Mouse (Mus musculus): ENCODE measurements around the gene Txnrd2. TPM values are rescaled to one million over a fixed set of nuclear protein-coding genes. Genes with fewer than 3 reads are reported as not detected.
A peak's percentile ranks its signal among the peaks of the same experiment; 100 is the strongest.

Gene Txnrd2
- polyA plus RNA-seq, 1 experiment from 2014 or later: 26.1 TPM

DNA sequence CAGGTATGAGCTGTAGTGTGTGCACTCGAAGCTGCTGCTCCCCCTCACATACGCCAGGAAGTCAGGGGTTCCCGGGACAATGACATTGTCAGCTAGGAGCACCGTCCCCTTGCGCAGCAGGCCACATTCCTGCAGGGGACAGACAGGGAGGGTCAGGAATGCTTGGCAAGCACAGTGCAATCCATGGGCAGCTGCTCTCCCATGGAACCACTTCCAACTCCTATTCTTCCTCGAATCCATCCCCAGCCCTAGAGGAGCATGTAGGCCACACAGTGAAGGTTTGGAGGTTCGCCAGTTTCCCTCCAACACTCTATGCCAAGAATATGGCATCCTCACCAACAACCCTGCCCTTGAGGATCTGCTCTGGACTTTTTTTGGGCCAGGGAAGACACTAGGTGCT, 18.3 kb upstream of the Txnrd2 start:
- Histone ChIP-seq H3K4me3 (replicated peaks) (no peak overlapping the region), H3K27me3 (no peaks in the 10 kb centered on the region), H3K27ac (no peak overlapping the region), H3K9ac (replicated peaks) (no peak overlapping the region), H3K36me3 (peaks cover 89% of the 10 kb centered on the region), H3K9me3 (no peaks in the 10 kb centered on the region), H3K4me2 (no peak overlapping the region), H3K4me1 (replicated peaks) (no peaks in the 10 kb centered on the region)
- 81% methylated on average over 7 of the region's 7 CpGs for WGBS
- ATAC-seq (ENCODE audit: insufficient number of reproducible peaks, insufficient read depth, low FRiP score, low TSS enrichment, low read depth): no peak

DNA sequence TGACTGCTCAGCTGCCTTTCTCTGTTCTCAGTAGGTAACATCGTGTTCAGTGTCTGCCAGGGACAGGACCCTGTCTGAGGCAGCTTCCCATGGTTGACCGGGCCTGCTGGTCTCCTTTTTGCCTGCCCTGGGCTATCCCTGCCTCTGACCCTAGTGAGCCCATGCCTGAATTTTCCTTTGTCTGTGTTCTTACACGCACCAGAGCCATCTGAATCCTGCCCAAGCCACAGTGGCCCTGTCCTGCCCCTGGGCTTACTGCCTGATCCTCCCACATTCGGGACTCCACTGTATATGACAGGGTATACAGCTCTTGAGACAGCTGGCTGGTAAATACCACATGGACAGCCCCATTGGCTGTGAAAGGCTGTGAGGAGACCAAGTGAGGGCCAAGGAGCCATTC, 16.4 kb upstream of the Txnrd2 start:
- ATAC-seq (ENCODE audit: insufficient number of reproducible peaks, insufficient read depth, low FRiP score, low TSS enrichment, low read depth): no peak
- H3K36me3 ChIP-seq: peaks cover 80% of the 10 kb centered on the region
- H3K9ac ChIP-seq (replicated peaks): no peak overlapping the region
- no peak overlapping the region for H3K4me3 ChIP-seq (replicated peaks)
- 79% methylated on average over 4 of the region's 4 CpGs for WGBS
- H3K9me3 ChIP-seq: no peaks in the 10 kb centered on the region
- 0 out of 2 replicates have a peak overlapping the region, but pooled peaks have one; percentile 1 for H3K27ac ChIP-seq
- H3K4me1 ChIP-seq (replicated peaks): no peaks in the 10 kb centered on the region
- H3K27me3 ChIP-seq: no peaks in the 10 kb centered on the region
- H3K4me2 ChIP-seq: no peak overlapping the region

DNA sequence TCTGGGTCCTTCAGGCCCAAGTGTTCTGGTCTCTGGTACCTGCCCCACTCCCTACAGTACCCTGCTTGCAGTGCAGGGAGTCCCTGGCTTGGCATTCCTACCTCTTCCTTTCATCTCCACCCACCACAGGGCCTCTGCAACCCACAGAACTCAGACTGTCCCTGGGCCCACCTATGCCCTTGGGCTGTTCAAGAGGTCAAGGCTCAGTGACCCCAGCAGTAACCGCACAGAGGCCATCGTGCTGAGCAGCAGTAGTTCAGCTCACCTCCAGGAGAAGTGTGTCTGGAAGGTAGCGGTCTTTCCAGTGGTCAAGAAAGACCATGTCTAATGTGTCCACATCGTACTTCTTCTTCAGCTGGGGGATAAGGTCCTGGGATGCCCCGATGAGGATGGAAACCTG, 15.8 kb upstream of the Txnrd2 start:
- Histone ChIP-seq H3K9ac (replicated peaks) (no peak overlapping the region), H3K4me2 (no peak overlapping the region), H3K36me3 (peaks cover 77% of the 10 kb centered on the region), H3K4me3 (replicated peaks) (no peak overlapping the region), H3K27ac (no peak overlapping the region), H3K27me3 (no peaks in the 10 kb centered on the region), H3K4me1 (replicated peaks) (no peaks in the 10 kb centered on the region), H3K9me3 (no peaks in the 10 kb centered on the region)
- ATAC-seq (ENCODE audit: insufficient number of reproducible peaks, insufficient read depth, low FRiP score, low TSS enrichment, low read depth): no peak
- WGBS: 81% methylated on average over 5 of the region's 5 CpGs

DNA sequence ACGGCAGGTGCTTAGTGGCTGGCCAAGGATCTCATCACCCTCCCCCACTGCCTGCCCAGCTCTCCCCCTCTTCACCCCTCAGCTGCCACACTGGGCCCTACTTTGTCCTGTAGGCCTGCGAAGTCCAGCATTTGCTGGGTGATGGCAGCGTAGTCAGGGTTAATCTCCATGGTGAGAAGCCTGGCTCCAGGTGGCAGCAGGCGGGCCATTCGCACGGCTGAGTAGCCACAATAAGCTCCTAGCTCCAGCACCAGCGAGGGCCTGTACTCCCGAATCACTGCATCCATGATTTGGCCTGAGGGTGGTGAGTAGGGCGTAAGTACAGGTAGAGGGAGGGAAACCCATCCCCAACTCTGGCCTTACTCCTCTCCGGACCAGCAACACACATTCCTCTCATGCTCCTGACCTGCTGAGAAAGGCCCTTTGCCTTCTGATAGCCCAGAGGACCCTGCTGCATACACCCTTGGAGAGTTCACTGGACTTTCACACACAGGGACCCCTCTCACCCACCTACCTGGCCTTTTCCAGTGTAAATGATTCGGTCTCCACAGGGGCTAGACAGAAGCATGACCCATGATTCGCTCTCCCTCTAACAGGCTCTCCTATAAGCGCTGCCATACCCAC, 15.0 kb upstream of the Txnrd2 start:
- H3K27ac ChIP-seq: no peak overlapping the region
- peaks cover 78% of the 10 kb centered on the region for H3K36me3 ChIP-seq

DNA sequence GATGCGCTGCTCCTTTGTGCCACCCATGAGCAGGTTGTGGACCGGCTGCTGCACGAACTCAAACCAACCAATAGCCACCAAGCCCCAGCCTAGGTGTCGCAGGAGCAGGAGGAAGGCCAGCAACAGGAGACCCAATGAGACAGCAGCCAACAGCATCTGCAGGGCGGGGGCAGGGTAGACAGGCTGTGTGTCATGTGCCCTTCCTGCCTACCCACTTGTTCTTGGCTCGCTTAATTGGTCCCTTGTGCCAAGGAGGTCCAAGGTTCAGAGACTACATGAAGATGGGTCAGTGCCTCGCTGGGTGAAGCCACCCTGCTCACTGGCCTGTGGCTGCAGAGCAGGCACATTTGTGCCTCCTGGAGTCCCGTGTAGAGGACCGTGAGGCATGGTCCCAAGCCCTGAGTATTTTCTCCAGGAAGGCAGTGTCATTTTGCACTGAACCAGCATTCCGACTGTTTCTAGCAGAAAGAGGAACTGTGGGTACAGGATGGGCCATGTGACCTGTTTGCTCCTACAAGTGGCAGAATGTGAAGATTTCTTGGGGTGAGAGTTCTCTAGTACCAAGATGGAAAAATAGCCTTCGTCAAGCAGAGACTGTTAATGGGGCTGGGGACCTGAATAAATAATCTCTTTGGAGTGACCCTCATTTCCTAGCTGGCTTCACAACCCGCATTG, 14.2 kb upstream of the Txnrd2 start:
- no peak overlapping the region for H3K27ac ChIP-seq

More for the DNA sequence above, 15.0 kb upstream of the Txnrd2 start:
- Histone ChIP-seq H3K9me3 (no peaks in the 10 kb centered on the region), H3K9ac (replicated peaks) (no peak overlapping the region), H3K4me3 (replicated peaks) (no peak overlapping the region), H3K4me2 (no peak overlapping the region), H3K4me1 (replicated peaks) (no peaks in the 10 kb centered on the region), H3K27me3 (no peaks in the 10 kb centered on the region)
- WGBS: 88% methylated on average over 13 of the region's 13 CpGs
- no peak for ATAC-seq (ENCODE audit: insufficient number of reproducible peaks, insufficient read depth, low FRiP score, low TSS enrichment, low read depth)

DNA sequence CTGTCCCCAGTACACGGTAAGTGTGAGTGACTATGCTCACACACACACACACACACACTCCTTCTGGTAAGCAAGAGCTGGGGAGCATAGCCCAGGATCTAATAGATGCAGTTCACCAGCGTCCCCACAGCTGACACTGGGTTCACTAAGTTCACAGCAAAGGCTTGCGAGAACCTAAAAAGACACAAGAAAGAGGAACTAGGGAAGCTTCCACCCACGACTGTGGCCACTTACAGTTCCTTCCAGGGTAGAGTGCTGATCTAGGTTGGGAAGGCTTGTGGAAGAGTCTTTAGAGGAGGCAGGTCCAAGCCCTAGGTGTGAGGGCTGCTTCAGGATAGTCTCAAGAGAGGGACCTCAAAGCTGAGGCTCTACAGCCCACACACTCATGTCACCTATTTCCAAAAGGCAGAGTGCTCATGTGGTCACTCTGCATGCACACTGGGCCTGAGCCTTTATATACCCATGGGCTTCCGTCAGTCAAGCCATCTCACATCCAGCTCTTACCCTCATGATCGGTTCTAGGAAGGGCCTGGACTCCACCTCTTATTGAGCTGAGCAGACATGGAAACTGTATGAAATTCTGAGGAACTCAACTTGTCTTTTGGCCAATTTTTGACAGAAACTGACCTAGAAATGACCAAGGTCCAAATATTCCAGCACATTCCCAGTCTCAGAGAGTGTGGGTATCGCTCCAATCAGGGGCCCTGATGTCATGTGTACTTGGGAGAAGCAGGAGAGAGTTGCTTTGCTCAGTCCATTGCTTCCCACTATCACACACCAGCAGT, 13.0 kb upstream of the Txnrd2 start:
- H3K9me3 ChIP-seq: no peaks in the 10 kb centered on the region
- no peak overlapping the region for H3K4me3 ChIP-seq (replicated peaks)
- H3K27me3 ChIP-seq: no peaks in the 10 kb centered on the region
- no peak overlapping the region for H3K4me2 ChIP-seq
- H3K36me3 ChIP-seq: peaks cover 77% of the 10 kb centered on the region
- no peak overlapping the region for H3K9ac ChIP-seq (replicated peaks)
- no peaks in the 10 kb centered on the region; the same call in 1 of the 2 replicates for H3K4me1 ChIP-seq (replicated peaks)
- no peak overlapping the region for H3K27ac ChIP-seq
- 89% methylated on average over 7 of the region's 7 CpGs for WGBS
- ATAC-seq (ENCODE audit: insufficient number of reproducible peaks, insufficient read depth, low FRiP score, low TSS enrichment, low read depth): no peak

More for the DNA sequence above, 14.2 kb upstream of the Txnrd2 start:
- Histone ChIP-seq H3K27me3 (no peaks in the 10 kb centered on the region), H3K4me2 (no peak overlapping the region), H3K36me3 (peaks cover 79% of the 10 kb centered on the region), H3K4me3 (replicated peaks) (no peak overlapping the region), H3K9ac (replicated peaks) (no peak overlapping the region), H3K4me1 (replicated peaks) (no peaks in the 10 kb centered on the region; the same call in 1 of the 2 replicates), H3K9me3 (no peaks in the 10 kb centered on the region)
- 83% methylated on average over 12 of the region's 12 CpGs for WGBS
- no peak for ATAC-seq (ENCODE audit: insufficient number of reproducible peaks, insufficient read depth, low FRiP score, low TSS enrichment, low read depth)

DNA sequence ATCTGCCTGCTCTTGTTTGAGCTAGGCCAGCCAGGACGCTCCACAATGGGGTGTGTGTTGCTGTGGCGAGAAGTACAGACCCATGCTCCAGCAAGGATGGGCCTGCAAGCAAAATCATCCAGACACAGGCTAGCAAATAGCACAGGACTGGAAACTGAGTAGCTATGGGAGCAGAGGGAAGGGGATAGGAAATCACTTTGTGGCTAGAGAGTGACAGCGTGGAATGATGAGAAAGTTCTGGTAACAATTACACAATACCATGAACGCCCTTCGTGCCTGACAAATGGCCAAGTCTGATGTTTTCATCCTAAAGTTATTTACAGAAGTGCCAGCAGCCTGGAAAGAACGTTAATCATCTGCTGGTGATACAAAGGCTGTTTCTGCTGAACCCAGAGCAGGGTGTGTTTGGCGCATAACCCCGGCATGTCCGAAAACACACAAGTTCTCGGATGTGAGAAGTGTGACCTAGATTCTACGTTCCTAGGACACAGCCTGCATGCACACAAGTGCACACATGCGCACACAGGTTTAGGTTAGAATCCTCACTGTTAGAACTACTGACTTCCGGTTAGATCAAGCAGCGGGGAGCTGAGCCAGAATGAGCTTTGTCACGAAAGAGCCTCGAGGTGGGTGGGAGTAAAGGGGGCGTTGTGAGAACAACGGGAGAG, 10.0 kb upstream of the Txnrd2 start:
- H3K27me3 ChIP-seq: no peaks in the 10 kb centered on the region
- H3K27ac ChIP-seq: peak overlapping the region; percentile 45
- H3K9ac ChIP-seq (replicated peaks): no peak overlapping the region
- ATAC-seq (ENCODE audit: insufficient number of reproducible peaks, insufficient read depth, low FRiP score, low TSS enrichment, low read depth): no peak
- peaks cover 60% of the 10 kb centered on the region for H3K36me3 ChIP-seq
- H3K4me3 ChIP-seq (replicated peaks): no peak overlapping the region
- no peak overlapping the region for H3K4me2 ChIP-seq
- WGBS: 72% methylated on average over 18 of the region's 18 CpGs
- no peaks in the 10 kb centered on the region for H3K9me3 ChIP-seq
- H3K4me1 ChIP-seq (replicated peaks): no peaks in the 10 kb centered on the region; the same call in 1 of the 2 replicates

DNA sequence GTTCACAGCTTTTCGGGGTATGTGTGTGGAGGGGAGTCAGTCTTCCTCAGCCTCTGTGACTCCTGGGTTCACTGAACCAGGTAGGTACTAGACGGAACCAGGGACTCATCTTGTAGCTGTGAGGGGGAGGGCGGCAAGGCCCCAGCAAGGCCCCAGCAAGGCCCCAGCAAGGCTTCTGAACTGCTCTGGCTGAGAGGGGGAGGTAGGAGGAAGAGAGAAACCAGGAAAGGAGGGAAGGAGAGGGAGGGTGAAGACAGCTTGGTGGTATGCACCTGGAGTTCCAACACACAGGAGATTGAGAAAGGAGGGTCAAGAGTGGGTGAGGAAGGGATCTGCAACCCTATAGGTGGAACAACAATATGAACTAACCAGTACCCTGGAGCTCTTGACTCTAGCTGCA, 9.3 kb upstream of the Txnrd2 start:
- Histone ChIP-seq H3K27me3 (no peaks in the 10 kb centered on the region), H3K36me3 (peaks cover 59% of the 10 kb centered on the region), H3K4me3 (replicated peaks) (no peak overlapping the region), H3K4me2 (no peak overlapping the region), H3K9me3 (no peaks in the 10 kb centered on the region), H3K9ac (replicated peaks) (no peak overlapping the region), H3K4me1 (replicated peaks) (no peaks in the 10 kb centered on the region; the same call in 1 of the 2 replicates), H3K27ac (peak overlapping the region; percentile 45; the same call in 1 of the 2 replicates)
- ATAC-seq (ENCODE audit: insufficient number of reproducible peaks, insufficient read depth, low FRiP score, low TSS enrichment, low read depth): no peak
- WGBS: 86% methylated on average over 3 of the region's 3 CpGs

DNA sequence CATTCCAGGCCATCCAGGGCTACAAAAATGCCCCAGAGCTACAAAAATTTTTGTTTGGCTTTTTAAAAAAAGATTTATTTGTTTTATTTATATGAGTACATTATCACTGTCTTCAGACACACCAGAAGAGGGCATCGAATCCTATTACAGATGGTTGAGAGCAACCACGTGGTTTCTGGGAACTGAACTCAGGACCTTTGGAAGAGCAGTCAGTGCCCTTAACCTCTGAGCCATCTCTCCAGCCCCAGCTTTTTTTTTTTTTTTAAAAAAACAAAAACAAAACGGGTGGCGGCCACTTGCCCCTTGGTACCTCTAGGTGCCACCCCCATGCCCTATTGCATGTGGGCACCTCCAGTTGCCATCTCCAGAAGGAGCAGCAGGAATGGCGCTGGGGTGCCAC, 8.7 kb upstream of the Txnrd2 start:
- ATAC-seq (ENCODE audit: insufficient number of reproducible peaks, insufficient read depth, low FRiP score, low TSS enrichment, low read depth): no peak
- H3K4me3 ChIP-seq (replicated peaks): no peak overlapping the region

DNA sequence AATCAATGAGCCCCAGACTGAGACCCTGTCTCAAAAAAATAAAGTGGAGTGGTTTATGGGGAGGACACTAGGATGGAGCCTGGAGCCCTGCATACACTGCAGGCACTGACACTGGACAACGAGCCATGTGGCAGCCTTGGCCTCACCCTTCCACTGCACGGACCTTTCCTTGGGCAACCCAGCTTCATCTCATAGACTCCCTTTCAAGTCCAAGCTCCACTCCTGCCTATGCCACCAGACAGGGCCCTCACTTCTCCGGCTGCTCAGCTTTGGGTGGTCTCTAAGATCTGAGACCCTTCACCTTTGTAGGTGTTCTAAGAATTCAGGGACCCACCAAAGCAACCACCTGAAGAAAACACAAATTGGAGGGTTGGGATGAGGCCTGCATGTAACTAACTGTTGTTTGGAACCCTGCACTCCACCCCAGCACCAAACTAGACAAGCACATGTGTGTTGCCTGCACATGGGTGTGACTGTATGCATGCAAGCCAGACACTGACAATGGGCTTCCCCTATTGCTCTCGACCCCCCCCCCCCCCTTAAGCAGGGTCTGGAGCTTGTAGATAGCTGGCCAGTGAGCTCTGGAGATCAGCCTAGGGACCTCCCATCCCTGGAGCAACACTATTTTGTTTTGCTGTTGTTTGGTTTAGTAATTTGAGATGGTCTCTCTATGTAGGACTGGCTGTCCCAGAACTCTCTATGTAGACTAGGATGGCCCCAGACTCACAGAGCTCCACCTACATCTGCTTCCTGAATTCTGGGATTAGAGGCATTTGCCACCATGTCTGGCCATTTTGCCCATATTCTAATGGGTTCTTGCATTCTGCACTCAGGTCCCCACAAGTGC, 7.2 kb upstream of the Txnrd2 start:
- Histone ChIP-seq H3K4me3 (replicated peaks) (no peak overlapping the region), H3K27ac (no peak overlapping the region), H3K9me3 (no peaks in the 10 kb centered on the region), H3K27me3 (no peaks in the 10 kb centered on the region), H3K36me3 (peaks cover 63% of the 10 kb centered on the region), H3K9ac (replicated peaks) (no peak overlapping the region), H3K4me1 (replicated peaks) (peaks cover 5% of the 10 kb centered on the region), H3K4me2 (no peak overlapping the region)
- WGBS: 79% methylated on average over 4 of the region's 4 CpGs
- no peak for ATAC-seq (ENCODE audit: insufficient number of reproducible peaks, insufficient read depth, low FRiP score, low TSS enrichment, low read depth)

More for the DNA sequence above, 8.7 kb upstream of the Txnrd2 start:
- Histone ChIP-seq H3K27me3 (no peaks in the 10 kb centered on the region), H3K4me2 (no peak overlapping the region), H3K4me1 (replicated peaks) (no peaks in the 10 kb centered on the region; the same call in 1 of the 2 replicates), H3K9ac (replicated peaks) (no peak overlapping the region), H3K36me3 (peaks cover 62% of the 10 kb centered on the region), H3K9me3 (no peaks in the 10 kb centered on the region), H3K27ac (no peak overlapping the region)
- 92% methylated on average over 5 of the region's 5 CpGs for WGBS

All from limb, embryonic 12.5 days (tissue).